Mouse (Mus musculus) left cerebral cortex, postnatal 36 days (tissue): ENCODE measurements at regions not wholly inside any gene's neighbourhood (a gene's known extent, or its start where the extent isn't known, plus 50 kb on each side); places are given as distances from the start of the nearest gene placed in this dataset.

Experiments used
- DNase-seq, 2 experiments: peaks; one replicate each; pipeline ENCODE4 v3.0.0; 2021 to 2022; ENCODE audit warnings: low spot score in 2 of 2, mixed read lengths in 1 of 2
- intact Hi-C: fragments of 180-260 bp; cut with DNase I; formaldehyde crosslinking; loops from one replicate; pipeline ENCODE4 v1.15.1; 2025

- DNase-seq = no peak
- intact Hi-C loops = no loop called here
These were observed 155.3 kb upstream of the Mocs1 start for GRCm38 (mm10) chr17:49272661-49273448.

DNA sequence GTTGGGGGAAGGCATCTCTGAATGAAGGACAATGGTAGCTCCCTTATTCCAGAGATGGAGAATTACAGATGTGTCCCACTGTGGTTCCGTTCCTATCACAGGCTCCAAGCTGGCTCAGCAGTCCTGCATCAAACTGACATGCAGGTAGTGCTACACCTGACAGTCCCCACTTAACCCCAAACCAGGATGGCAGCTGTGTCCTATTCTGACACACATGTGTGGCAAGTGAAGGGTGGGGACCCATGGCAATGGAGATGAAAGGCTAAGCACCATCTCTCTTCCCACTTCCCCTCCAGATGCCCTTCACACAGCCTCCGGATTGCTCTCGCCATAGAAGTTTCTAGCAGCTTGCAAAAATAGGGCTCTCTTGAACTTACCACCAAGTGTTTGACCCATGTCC is 153.2 kb upstream of the Mocs1 start:
- intact Hi-C loops = no loop called here
- no peak for DNase-seq

DNA sequence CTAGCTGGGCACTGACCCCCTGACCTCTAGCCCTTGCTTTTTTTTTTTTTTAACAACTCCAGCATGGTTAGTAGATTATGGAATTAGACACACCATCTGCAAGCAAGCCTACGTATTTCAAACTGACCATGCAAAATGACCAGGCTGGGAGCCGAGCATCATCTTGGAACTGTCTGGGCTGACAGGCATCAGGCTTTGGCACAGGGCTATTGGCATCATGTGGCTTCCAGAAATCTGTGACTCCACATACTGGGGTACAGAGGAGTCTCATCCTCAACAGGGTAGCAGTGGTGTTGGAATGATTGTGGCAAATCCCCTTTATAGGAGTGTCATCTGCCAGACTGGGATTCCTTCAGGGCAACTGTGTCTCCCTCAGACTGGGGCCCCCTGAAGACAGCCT is 152.7 kb upstream of the Mocs1 start:
- no peak for DNase-seq
- intact Hi-C loops = no loop called here

GRCm38 (mm10) chr17:49275916-49276315 is 152.2 kb upstream of the Mocs1 start:
- intact Hi-C loops = no loop called here
- no peak for DNase-seq

DNA sequence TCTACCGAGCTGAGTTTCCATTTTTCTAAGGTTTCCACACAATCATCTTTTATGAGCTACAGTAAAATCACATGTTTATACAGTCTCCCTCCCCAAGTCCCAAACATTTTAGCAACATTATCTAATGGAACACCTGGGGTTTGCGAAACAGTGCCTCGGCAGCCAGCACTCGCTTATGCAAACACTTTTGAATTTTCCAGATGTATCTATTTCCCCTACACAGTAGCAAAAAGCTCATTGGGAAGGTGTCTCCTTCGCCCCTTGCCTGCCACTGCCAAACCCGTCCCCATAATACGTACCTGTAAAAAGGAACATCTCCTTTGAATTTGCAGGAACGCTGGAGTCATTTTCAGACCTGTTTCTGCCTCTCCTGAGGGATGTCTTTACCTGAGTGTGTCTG is 149.6 kb upstream of the Mocs1 start:
- DNase-seq = no peak
- intact Hi-C loops = no loop called here

- no peak for DNase-seq
- intact Hi-C loops = no loop called here
These were observed 149.0 kb upstream of the Mocs1 start for GRCm38 (mm10) chr17:49278973-49279727.

DNA sequence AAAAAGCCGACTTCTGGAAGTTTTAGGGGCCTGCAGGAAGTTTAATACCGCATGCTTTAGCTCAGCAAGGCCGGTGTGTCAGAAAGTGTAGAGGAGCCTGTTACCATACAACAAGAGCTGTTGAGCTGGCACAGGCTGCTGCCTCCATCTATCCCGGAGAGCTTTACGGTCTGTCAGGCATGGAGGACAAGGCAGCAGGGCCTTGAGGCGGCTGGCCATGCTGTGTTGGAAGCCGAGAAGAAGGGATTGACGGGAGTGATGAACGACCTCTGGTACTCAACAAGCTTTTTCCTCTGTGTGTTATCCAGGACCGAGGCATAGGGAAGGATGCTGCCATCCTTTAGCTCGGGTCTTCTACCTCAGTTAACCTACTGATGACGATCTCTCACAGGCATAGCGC is 146.8 kb upstream of the Mocs1 start:
- intact Hi-C loops = no loop called here
- DNase-seq = no peak

DNA sequence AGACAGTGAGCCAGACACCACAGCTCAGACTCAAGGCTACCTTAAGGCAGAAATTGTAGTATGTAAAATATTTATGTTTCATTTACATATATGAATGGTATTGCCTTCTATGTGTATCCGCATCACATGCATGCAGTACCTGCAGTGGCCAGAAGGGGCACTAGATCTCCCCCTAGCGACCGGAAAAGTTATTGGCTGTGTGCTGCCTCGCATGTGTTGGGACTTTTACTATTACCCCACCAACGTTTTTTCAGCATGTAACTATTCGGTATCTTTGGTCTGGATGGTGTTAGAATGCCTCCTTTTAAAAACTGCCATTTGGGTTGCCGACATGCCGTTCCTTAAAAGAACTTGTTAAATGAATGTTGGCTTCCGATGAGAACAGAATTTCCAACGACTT is 145.7 kb upstream of the Mocs1 start:
- DNase-seq = no peak
- intact Hi-C loops = no loop called here

DNA sequence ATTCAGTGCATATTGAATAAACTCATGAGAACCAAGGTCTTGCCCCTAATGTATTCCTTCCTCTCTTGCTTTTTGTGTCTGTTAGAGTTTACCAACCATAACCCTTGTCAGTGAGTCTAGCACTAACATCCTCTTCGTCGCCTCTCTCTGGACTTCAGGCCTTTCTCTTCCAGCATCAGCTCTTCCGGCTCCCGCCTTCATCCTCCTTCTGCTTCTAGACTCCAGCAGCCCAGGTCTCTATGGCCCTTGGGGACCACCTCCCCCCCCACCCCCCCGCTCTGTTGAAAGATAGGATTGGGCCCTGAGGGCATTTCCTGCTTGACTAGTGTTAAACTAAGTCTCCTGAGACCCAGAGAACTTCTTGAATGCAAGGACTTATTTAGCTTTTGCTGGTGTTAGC is 144.7 kb upstream of the Mocs1 start:
- DNase-seq = no peak
- intact Hi-C loops = no loop called here

GRCm38 (mm10) chr17:49291636-49292035 is 136.5 kb upstream of the Mocs1 start:
- intact Hi-C loops = no loop called here
- DNase-seq = no peak

GRCm38 (mm10) chr17:49304461-49304860 is 123.7 kb upstream of the Mocs1 start:
- intact Hi-C loops = no loop called here
- DNase-seq = no peak

GRCm38 (mm10) chr17:49305116-49305515 is 123.0 kb upstream of the Mocs1 start:
- intact Hi-C loops = no loop called here
- DNase-seq = no peak

- DNase-seq = peak; percentile 42 to 73
- intact Hi-C loops = no loop called here
These were observed 119.1 kb upstream of the Mocs1 start for GRCm38 (mm10) chr17:49309079-49309478.

GRCm38 (mm10) chr17:49314196-49314595 is 114.0 kb upstream of the Mocs1 start:
- intact Hi-C loops = no loop called here
- no peak for DNase-seq

GRCm38 (mm10) chr17:49327524-49327923 is 100.6 kb upstream of the Mocs1 start:
- intact Hi-C loops = no loop called here
- no peak for DNase-seq

DNA sequence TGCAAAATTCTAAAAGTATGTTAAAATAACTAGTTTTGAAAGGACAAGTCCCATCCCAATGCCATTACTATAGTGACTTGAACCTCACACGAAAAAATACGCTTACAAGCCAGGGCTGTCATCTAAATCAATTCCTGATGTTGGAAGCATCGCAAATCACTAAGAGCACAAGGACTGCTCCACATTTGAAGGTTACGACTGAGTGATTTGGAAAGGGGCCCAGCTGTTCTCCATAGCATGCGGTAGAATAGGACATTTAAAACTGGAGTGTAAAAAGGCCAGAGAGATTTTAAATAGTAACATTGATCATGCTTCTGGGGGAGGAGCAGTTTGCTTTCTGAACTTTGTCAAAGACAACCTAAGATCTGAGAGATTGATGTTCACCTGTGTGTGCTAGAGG is 92.8 kb upstream of the Mocs1 start:
- DNase-seq = no peak

DNA sequence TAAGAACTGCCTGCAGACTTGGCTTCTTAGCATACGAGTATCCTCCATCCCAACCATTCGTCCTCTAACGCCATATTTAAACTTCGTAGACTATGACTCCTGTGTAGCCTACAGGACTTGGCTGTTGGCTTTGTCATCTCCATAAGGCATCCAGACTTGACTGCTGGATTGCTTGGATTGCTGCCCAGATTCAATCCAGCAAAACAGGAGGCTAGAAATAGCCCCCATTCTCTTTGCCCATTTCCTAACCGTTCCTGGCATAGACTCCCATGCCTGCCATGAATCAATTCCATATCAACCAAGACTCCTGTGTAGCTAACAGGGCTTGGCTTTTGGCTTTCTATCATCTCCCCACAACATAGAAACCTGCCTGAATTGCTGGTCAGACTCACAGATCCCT is 90.3 kb upstream of the Mocs1 start:
- intact Hi-C loops = no loop called here

More for the DNA sequence above, 92.8 kb upstream of the Mocs1 start:
- intact Hi-C loops = no loop called here

GRCm38 (mm10) chr17:49342636-49343035 is 85.5 kb upstream of the Mocs1 start:
- DNase-seq = no peak
- intact Hi-C loops = no loop called here

More for the DNA sequence above, 90.3 kb upstream of the Mocs1 start:
- no peak for DNase-seq

GRCm38 (mm10) chr17:49346701-49347100 is 81.5 kb upstream of the Mocs1 start:
- intact Hi-C loops = no loop called here
- DNase-seq = peak; percentile 36 to 43

- DNase-seq = no peak
- intact Hi-C loops = no loop called here
These were observed 78.8 kb upstream of the Mocs1 start for GRCm38 (mm10) chr17:49349328-49349727.

DNA sequence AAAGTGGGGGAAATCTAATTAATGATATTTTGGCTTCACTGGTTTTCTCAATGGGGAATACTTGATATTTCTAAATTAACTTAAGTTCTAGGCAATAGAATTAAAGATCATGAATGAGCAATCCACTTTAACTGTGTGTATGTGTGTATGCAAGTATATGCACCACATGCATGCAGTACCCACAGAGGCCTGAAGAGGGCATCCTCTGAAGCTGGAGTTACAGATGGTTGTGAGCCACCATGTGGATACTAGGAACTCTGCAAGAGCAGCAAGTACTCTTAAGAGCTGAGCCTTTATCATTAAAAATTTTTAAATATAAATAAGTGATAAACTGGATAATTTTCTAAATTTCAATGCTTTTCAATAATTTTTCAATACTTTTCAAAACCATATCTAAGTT is 69.0 kb upstream of the Mocs1 start:
- DNase-seq = no peak
- intact Hi-C loops = no loop called here
